Mouse (Mus musculus): ENCODE measurements around the gene Galnt10. TPM values are rescaled to one million over a fixed set of nuclear protein-coding genes. Genes with fewer than 3 reads are reported as not detected.

Galnt10 gene
- 4.3 TPM for polyA plus RNA-seq (2015; fragmentation: Illumina TruSeq; extraction: RNeasy Lipid Tissue Mini Kit (QIAGEN cat#74804); ENCODE audit: insufficient read depth, low read depth, low replicate concordance)

DNA sequence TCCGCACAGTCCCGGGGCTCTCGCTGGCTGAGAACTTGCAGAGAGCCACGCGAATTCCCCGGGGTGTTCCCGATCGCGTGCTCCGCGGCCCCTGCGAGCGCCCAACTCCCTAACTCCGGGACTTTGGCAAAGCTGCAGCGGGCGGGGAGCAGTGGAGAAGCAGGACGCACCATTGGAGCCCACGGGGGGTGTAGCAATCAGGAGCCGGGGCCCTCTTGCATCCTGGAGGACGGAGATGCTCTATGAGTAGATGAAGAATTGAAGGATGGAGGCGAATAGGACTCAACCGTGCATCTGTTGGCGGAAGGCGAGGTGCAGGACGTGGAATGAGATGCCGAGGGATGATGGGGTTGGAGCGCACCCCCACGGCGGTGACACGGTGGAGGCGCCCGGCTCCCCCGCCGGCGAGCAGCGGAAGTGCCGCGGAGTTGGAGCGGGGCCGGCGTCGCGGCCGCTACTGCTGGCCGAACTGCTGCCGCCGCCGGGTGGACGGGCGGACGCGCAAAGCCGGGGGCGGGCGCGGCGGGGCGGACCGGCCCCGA lies at the start of gene Galnt10:
Gene Galnt10 (plus strand): TSS at position 425 of the 542 bp plus-strand sequence.

DNA sequence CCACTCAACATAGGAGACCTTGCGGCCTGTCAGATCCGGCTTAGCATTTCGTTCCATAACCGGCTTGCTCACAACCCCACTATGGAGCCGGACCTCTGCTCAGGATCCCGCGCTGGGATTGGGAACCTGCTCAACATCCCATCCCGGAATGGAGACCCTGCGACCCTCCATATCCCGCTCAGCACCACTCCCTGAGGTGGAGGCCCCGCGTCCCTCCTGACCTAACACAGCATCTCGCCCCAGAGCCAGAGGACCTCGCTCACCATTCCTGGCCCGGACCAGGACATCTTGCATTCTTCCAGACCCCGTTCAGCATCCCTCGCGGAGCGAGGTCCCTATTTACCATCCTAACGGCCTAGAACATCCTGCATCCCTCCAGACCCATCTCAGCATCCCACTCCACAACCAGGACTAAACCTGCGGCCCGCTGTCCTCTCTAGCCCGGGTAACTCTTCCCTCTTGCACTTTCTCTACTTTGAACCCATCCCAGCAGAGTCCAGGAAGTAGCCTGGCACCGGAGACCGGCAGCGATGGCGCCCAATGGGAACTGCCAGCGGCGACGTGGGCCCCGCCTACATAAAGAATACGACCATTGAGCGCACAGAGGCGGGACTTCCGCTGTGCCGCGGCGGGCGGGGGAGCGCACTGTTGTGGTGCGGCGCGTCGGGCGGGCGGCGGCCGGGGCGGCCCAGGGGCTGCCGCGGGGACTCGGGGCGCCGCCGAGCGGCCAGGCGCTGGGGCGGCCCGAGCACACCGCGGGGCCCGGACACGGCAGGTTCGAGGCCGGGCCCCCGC lies 155.9 kb downstream of the Galnt10 start, which contains the start of gene Sap30l:
Gene Sap30l (plus strand): TSS at position 667 of the 795 bp plus-strand sequence.

DNA sequence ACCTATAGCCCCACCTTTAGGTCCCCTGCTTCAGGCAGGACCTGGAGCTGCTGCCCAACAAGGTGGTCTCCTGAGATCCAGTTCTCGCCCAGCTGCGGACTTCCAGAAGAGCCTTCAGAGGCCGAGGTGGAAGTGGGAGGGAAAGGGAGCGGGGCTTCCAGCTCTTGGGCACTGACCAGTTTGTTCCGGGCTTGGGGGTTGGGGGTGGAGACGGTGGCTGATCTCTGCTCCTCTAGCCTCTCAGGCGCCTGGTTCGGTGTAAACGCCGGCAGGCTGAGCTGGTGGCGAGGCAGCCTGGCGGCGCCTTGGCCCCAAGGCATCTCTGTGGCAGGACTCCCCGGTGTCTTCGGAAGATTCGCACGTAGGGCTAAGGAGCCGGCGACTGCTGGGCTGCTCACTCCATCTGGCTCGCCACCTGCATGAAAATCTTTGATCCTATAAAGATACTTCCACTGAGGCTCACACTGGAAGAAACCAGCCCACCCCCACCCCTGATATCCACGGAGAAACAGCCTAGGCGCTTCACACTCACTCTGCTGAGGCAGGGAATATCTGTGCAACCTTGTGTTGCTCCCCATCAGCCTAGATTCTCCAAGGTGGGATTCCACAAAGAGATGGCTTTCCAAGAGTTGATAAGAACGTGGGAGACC lies 187.4 kb downstream of the Galnt10 start, which contains the start of gene Hand1:
Gene Hand1 (minus strand): TSS at position 267 of the 650 bp plus-strand sequence.

Other genes starting within 250 kb of the Galnt10 start
- 17.8 TPM for gene Fam114a2, start 126.8 kb upstream of the Galnt10 start, polyA plus RNA-seq (2015; fragmentation: Illumina TruSeq; extraction: RNeasy Lipid Tissue Mini Kit (QIAGEN cat#74804); ENCODE audit: insufficient read depth, low read depth, low replicate concordance)
- gene Mfap3, start 126.8 kb upstream of the Galnt10 start, polyA plus RNA-seq (2015; fragmentation: Illumina TruSeq; extraction: RNeasy Lipid Tissue Mini Kit (QIAGEN cat#74804); ENCODE audit: insufficient read depth, low read depth, low replicate concordance), result 3.9 TPM
- gene Sap30l, start 156.2 kb downstream of the Galnt10 start, polyA plus RNA-seq (2015; fragmentation: Illumina TruSeq; extraction: RNeasy Lipid Tissue Mini Kit (QIAGEN cat#74804); ENCODE audit: insufficient read depth, low read depth, low replicate concordance), result 9.8 TPM
- gene Hand1, start 187.4 kb downstream of the Galnt10 start, polyA plus RNA-seq (2015; fragmentation: Illumina TruSeq; extraction: RNeasy Lipid Tissue Mini Kit (QIAGEN cat#74804); ENCODE audit: insufficient read depth, low read depth, low replicate concordance), result not detected

Measured in pancreas, adult 10 weeks (tissue).